Mouse (Mus musculus): ENCODE measurements around the gene Klhl29.

Klhl29 gene

DNA sequence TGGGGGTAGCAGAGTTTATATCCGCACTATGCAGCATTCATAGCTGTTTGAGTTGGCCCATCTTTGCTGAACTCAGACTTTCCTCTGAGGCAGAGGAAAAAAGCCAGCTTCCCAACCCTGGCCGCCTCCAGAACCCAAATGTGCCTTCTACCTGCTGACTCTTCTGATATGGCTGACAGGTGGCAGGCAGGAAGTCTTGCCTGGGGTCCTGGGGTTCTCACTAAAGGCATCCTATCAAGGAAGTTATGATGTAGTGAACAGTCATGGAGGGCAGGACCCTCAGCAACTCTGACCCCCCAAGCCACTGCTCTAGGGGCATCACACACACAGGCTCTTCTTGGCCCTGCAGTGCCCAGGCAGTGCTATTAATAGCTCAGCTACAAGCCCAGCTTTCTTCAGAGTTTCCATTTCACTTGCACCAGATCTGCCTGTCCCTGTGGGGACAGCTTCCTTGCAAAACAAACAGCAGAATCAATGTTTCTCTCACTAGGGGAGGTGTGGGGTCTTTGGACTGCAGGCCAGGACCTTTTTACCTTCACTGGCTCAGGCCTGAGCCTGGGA, 187.6 kb downstream of the Klhl29 start:
- no peak for DNase-seq (ENCODE audit: low read depth)

DNA sequence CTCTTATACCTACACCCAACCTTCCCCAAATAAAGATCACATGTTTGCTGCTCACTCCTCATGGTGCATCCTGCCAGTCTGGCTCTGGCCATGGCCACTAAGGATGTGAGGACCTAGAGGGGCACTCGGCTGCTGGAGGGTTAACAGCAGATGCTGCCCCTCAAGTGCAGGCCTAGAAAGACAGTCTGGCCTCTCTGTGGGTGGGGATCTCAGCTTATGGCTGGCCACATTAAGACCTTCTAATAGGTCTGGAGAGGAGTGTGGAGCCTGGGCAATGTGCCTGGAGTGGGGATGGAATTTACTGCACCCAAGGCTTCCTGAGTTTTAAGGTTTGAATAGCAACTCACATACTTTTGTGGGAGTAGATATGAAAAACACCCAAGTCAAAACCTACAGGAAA, 188.8 kb downstream of the Klhl29 start:
- peak; percentile 48 for DNase-seq (ENCODE audit: low read depth)

DNA sequence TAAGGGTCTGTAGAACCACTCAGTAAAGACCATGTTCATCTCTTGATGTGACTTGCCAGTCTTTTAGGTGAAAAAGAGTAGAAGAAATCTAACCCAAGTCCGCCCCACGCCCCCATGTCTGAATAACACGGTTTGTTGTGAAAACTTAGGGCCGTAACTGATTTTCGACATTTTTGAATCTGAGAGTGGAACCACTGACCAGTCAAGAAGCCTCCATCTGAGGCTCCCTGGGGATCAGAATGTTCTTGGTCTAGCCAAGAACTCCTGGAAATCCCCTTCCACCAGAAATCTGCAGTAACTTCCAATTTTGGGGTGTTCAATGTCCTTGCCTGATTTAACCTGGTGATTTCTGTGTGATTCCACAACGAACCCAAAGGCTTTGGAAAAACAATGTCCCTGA, 189.9 kb downstream of the Klhl29 start:
- DNase-seq (ENCODE audit: low read depth), result peak; percentile 44

DNA sequence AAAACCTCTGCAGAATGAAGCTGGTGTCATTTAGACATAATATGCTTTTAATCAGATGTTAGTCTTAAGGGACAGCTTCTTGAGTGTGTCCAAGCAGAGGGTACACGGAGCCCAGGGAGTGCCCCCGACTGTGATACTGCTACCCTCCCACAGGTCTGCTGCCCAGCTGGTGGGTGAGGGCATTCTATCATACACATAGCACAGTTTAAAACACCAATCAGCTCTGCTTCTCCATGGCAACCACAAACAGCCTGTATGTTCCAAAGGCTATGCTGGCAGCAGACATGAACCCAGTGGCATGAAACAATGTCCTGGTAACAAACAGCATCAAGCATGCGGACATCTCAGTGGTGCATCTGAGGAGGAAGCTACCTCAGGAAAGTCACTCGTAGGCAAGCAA, 192.9 kb downstream of the Klhl29 start:
- no peak for DNase-seq (ENCODE audit: low read depth)

DNA sequence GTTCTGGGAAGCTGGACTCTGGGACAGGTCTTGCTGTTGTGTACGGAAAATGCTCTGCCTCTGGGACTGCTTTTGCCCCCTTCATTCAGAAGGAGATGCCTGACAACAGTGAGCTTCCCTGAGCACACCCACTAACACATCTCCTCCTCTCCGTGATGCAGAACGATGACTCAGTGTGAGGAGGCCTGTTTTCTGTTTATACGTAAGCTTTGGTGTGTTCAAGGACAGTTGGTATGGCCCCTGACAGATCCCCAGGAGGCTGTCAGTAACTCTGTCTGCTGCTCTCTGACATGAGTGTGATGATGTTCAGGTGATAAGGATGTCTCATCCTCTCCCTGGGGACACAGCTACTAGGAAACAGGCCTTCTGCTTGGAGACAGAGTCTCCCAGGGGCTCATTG, 193.3 kb downstream of the Klhl29 start:
- peak; percentile 61 for DNase-seq (ENCODE audit: low read depth)

DNA sequence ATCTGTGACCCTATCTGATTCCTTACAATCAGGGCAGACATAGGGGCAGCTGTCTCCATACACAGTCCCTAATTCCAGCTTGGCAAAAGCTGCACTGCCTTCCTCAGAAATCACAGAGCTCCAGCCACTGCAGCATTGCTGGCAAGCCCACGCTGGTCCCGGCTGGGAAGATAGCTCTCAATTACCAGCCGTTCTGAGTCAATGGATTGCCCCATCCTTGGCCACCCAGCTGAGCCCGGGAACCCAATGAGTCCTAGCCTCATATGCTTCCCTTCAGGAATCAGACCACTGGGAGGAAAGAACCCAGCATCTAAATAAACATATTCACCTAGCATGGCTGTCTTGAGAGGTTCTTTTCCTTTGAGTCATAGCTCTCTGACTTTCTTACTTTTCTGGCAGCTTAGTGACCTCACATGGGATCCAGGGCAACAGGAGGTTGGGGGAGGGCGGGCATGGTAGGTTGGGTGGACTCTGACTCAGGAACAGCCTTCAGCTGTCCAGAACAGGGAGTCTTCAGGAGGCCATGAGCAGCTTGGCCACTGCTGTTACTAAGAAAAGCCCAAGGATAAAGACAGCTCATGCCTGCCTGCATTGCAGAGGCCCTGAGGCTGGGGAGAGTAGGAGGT, 198.7 kb downstream of the Klhl29 start:
- peak; percentile 93 for DNase-seq (ENCODE audit: low read depth)

DNA sequence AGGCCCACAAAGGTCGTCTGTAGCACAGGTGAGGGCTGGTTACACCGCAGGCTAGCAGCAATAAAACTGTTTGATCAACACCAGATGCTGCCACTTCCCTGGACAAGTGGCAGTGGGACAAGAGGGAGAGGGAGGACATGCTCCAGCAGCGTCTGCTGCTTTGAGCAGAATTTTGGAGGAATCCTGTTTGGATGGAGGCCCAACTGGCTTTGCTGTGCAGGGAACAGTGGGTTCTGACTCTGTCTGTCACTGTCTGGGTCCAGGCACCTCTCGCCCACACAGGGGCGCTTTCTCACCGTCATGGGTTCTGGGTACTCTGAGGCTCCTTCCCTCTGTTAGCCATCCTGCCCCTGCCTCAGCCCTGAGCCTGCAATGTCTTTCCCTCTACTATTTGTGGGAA, 209.3 kb downstream of the Klhl29 start:
- DNase-seq (ENCODE audit: low read depth), result no peak

DNA sequence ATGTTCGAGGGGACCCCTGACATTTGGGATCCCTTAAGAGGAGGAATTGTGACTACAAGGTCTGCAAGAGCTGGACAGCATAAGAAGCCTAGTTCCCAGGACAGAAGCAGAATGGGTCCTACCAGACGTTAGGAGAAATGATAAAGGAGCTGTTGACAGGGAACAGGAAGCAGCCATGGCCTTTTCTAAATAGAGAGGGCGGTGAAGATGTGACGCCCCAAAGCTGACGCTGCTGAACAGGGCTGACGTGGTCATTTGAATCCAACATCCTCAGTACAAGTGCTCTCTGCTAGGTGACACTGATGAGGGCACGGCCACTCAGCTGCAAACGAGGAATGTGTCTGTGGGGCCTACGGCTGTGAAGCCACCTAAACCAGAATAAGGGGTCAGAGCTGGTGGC, 210.1 kb downstream of the Klhl29 start:
- no peak for DNase-seq (ENCODE audit: low read depth)

DNA sequence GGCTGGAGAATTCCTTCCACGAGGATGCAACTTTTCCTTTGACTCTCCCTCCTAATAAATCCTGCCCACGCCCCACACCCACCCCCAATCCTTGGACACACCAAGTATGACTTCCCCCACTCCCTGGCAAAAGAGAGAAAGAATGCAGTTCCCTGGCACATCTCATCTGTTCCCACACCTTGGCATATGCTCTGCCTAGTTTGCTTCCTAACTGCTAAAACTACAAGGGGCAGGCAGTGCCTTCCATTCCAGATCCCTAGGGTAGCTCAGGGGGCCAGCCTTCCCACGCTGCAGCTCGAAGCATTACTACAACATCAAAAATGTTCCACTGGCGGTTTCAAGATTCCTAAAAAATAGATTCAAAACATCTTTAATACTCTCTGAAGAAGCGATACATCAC, 212.8 kb downstream of the Klhl29 start:
- DNase-seq (ENCODE audit: low read depth), result no peak

DNA sequence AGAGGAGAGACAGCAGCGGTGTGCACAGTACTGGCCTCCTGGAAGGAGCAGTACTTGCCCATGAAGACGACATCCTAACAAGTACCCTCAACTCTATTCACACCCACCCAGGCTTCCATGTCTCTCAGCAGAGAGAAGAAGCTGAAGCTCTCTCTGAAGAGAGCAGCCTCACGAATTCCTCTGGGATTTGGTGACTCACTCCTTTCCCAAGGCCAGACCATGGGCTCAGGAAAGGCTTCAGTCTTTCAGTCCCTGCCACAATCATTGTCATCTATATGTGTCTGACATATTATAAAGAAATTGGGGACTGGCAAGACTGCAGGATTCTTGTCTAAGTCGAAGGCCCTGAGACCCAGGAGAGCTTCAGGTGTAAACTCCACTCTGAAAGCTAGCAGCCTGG, 213.9 kb downstream of the Klhl29 start:
- DNase-seq (ENCODE audit: low read depth), result peak; percentile 59

DNA sequence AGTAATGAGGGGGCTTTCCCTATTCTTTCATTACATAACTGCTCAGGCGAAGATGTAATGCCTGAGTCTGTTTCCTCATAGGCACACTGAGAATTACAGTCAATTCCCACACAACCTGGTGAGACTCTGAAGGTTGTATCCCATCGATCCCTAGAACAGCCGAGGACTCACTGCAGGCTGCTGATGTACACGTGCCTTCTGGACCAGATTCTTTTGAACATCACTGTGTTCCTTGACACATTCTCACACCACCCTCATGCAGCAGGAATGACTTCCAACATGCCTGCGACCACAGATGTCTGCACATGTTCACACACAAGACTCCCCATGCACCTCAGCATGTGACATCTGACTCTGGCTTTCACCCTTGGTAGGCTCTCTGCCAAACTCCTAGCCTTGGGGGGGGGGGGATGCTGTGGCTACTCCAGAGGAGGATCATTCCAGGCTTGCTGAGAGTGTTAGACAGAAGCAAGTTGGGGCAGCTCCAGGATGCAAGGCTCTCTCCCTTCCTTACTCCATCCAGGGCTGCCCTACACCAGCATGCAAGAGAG, 217.5 kb downstream of the Klhl29 start:
- no peak for DNase-seq (ENCODE audit: low read depth)

DNA sequence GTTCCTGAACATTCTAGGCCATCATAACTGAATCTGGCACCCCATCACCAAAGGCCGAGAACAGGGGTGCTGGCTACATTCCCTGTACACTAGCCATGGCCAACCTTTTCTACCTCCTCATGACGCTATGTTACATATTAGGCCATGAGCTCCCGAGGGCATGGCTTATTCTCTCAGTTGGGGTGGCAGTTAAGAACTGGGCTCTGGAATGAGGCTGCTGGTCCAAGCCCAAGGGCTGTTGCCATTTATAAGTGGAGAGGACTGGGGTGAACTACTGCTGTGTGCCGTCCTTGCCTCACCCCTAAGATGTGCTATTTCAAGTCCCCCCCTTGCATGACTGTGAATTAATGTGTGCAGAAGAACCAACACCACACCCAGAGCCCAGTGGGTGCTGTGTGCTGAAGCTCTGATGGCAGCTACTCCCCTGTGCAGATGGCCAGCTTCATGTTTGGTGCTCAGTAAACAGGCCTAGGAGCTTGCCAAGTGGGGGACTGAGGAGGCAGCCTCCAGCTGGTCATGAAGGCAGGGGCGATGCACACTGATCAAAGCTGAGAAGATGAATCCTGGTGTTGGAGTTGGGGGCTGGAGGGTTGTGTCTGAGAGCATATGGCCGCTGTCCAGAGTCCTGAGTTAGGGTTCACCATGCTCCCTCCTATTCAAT, 218.3 kb downstream of the Klhl29 start:
- no peak for DNase-seq (ENCODE audit: low read depth)

DNA sequence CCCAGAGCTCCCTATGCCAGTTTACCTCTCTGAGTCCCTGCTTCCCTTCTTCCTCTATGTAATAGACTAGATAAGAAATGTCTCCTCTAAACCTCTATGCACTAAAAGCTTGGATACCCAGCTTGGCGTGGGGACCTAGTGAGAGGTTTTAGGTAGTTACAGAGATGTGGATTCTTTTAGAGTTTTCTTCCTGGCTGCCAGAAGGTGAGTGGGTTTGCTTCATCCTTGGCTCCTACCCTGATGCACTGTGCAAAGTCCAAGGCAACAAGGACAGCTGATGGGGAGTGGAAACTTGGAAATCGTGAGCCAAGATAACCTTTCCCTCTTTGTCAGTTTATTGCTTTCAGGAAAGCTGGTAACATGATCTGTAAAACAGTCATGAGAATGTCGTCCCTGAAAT, 220.3 kb downstream of the Klhl29 start:
- no peak for DNase-seq (ENCODE audit: low read depth)

DNA sequence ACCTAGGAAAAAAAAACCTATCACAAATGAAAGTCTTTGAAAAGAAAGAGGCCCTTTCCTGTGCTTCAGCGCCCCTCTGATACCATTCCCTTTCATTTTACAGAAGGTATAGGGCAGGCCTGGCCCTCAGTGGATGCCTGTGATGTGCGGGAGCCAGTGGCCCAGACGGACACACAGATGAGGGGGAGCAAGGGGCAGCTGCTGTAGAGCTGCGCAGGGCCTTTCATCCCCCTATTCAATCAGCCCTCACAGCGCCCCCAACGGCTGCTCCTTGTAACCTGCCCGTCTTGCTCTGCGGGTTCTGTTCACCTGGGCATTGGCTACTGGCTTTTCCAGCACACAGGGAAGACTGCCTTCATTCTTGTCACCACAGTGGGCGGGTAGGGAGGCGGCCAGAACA, 223.6 kb downstream of the Klhl29 start:
- DNase-seq (ENCODE audit: low read depth), result no peak

DNA sequence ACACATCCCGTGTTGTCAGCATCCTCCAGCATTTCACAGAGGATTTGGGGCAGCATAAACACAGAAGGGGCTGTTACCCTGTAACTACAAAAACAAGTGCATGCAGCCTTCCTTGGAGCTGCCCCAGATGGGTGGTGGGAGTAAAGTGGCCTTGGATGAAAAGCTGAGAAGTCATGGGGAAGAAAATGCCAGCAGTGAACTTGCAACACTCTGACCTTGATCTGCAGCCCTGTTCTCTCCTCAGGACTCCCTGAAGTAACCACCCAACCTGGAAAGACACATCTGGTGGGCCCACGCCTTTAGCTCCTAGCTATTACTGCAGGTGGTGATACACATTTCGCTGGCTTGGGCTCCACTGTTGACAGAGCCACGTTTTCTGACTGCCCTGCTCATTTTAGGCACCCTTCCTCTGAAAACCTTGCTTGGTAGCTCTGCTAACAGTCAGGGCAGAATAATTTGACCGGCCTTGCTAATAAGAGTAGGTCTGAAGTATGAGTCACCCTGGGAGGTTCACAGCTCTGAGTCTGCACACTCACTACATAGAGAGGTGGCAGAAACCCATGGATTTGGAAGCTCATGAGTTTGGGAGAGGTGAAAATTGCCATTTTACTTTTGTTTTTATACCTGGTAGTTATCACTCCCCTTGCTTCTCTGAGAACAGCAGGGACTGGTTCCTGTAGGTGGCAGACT, 228.0 kb downstream of the Klhl29 start:
- peak; percentile 48 for DNase-seq (ENCODE audit: low read depth)

DNA sequence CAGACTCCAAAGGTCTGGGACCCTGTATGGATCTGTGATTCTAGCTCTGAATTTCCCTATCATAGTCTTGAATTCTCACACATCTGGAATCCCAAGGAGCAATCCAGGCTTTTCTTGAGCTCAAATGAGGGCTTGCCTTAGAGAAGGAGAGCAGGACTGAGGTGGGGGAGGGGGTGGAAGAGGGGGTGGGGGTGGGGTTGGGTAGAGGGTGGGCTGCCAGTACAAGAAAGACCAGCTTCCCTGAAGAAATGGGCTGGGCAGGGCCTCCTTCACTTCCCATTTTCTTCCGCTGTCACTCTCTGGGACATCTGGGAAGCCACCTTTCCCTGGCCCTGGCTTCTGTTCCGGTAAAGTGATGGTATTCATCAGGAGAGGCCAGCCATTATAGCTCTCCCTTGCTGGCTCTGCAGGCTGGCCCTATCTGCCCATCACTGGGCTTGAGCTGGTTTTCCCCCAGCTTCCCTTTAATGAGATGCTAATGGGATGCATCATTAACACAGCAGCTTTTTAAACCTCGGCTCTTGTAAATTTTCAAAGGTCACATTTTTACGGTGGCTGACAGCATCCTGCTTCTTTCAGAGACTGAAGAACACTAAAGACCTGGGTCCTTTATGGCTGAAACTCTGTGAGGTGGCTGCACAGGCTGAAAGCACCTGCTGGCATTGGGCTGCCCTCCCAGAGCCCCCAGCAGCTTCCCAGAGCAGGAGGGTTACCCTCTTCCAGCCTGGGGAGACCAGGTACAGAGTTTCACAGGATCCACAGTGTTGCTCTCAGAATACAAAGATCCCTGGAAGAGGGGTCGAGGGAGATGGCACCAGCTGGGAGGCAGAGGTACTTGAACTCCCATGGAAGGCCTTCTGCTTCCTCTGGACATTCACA, 231.3 kb downstream of the Klhl29 start:
- no peak for DNase-seq (ENCODE audit: low read depth)

DNA sequence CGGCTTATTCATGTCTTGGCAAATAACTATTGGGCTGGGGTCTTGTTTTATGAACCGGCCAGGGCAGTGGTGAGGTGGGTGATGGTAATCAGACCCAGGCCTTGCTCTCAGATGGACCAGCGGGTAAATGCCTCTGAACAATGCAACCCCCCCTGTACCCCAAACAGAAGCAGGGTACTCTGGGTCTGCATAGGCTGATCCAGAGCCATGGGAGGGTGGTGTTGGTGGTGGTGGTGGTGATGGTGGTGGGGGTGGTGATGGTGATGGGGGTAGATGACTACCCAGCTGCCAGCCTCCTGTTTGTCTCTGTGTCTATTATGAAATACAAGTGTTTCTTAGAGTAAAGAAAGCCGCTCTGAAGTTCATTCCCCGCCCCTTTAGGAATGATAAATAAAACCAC, 232.3 kb downstream of the Klhl29 start:
- DNase-seq (ENCODE audit: low read depth), result no peak

DNA sequence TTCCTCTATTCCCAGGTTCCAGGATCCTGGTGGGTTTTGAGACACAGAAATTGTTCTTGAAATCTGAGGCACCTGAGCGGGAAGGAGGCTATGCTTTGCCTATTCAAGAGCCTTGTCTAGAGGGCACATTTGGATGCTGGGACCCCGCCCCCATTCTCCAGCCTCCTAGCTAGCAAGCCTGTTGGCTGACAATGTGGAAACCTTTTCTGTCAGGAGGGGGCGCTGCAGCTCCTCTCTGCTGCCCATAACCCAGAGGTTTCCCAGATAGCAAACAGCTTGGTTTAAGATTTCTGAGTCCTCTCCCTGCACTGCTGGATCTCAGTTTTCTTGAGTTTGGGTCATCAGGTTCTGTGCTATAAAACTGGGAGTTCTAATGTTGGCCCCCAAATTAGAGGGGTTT, 232.7 kb downstream of the Klhl29 start:
- peak; percentile 91 for DNase-seq (ENCODE audit: low read depth)

DNA sequence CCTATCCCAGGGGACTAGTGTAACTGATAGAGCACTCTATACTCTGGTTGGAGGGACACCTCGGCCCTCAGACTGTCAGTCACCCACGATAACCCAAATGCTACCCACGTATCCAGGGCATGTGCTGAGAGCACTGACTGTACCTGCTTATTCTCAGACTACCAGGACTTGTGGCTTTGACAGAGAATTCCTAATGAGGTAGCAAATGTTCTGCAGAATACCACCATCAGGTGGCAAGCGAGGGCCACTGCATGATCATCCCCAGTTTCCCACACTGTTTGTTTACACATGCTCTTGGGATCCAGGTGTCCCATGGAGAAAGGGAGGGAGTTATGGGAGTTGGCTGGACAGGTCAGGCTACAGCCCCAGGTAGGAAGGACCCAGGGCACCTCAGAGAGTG, 234.4 kb downstream of the Klhl29 start:
- no peak for DNase-seq (ENCODE audit: low read depth)

DNA sequence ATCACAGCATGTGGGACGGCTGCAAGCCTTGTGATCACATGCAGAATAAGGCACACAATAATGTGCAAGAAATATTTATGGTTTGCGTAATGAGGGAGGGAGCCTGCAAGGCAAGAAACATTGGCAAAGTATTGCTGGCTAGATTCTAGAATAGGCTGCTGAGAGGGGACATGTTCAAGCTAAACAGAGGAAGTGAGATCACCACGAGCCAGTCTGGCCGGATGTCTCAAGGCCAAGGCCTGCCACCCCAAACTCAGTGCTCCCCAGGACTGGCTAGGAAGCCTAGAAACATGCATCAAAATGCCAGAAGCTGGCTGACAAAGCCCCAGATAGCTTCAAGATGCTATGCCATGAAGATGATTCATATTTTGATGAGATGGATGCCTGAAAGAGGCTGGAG, 236.2 kb downstream of the Klhl29 start:
- peak; percentile 44 for DNase-seq (ENCODE audit: low read depth)

DNA sequence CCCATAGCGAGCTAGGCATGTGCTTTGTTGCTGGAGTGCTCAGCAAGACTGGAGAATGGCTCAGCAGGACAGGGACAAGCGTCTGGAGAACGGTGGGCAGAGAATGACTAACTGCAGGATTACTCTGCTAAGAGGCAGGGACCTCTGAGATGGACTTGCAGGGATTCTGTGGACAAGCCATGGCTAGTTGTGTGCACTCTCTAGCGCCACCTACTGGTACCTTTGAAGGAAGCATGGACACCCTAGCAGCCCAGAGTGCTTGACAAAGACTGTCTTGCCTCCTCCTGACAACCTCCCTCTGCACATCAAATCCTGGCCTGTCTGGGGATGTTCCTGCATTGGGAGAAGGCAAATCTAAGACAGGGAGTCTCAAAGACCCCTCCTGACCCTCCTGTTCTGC, 239.2 kb downstream of the Klhl29 start:
- peak; percentile 84 for DNase-seq (ENCODE audit: low read depth)

DNA sequence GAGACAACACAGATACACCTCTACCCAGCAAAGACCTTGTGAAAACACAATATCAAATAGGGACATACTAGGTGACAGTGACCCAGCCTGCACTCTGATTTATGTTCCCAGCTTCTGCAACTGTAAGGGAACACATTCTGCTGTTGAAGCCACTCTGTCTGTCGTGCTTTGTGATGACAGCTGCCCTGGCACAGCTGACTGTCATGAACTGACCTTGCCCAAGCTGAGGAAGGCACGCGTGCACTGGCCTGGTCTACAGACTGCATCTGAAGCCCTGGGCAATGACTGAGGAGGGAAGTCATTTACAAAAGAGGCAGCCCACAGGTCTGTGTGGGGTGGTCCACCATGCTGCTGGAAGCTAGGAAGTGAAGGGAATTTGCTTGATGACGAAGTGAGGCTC, 246.3 kb downstream of the Klhl29 start:
- DNase-seq (ENCODE audit: low read depth), result no peak
